Mouse (Mus musculus) T-cell, adult 66 days (primary cell): ENCODE measurements around the gene Pde8b. TPM values are rescaled to one million over a fixed set of nuclear protein-coding genes. Genes with fewer than 3 reads are reported as not detected.

Source experiments
- total RNA-seq, 2 experiments: library from RNA; stranded (reverse); gene quantifications; 3 replicates in 1 of 2; 4 replicates in 1 of 2; pipeline ENCODE4 v1.2.4; 2023

Gene Pde8b
- not detected for total RNA-seq

GRCm38 (mm10) chr13:95249511-95250456, at the start of gene Pde8b:
Pde8b (minus strand) TSS chr13:95250336.

DNA sequence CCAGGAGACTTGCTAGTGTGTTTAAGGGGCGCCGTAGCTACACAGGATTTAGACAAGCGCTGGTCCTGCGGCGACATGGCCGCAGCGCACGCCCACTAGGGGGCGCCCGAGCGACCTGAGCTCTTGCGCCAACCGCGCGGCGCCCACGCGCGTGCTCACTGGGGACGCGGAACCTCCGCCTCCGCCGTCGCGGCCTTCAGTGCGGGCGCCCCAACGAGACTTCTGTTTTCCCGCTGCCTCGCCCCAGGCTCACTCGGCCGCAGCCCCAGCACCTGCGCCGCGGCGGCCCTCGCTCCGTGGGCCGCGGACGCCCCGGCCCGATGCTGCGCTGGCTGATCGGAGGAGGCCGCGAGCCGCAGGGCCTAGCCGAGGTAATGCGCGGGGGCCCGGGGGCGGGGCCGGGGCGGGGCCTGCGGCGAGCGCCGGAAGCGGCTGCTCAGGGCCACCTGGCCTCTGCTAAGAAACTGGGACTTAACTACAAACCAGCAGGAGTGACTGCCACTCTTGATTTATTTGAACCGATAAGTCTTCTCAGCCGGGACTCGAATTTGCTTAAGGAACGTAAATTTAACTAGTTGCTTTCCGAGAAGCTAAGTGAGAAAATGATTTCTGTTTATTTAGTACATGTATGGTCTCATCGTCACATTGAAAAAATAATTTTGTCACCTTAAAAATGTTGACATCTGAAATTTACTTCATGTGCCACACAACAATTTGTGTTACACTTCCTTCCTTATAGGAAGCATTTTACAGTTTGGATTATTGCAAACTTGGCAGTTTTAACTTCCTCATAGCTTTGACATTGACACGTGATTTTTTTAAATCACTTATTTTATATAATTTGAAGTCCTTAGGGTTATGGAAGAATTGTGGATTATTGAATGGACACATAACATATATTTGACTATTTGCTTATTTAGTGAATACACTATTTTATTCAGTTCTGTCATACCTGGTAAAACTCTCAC, 273.6 kb downstream of the Pde8b start, which contains the start of gene Wdr41:
Wdr41 (plus strand) TSS at position 126 of the 968 bp plus-strand sequence.

Other genes with a start within 250 kb of the Pde8b start
- gene Zbed3, start 73.3 kb upstream of the Pde8b start, total RNA-seq: 10 to 100 TPM; 14.0 to 15.8 TPM
- 10 to 100 TPM; 46.6 to 48.4 TPM for gene Aggf1, start 125.0 kb upstream of the Pde8b start, total RNA-seq
- not detected for gene Crhbp, start 194.6 kb upstream of the Pde8b start, total RNA-seq
- gene S100z, start 228.4 kb upstream of the Pde8b start, total RNA-seq: not detected